Mouse (Mus musculus) stomach, postnatal 0 days (tissue): ENCODE measurements at regions not wholly inside any gene's neighbourhood (a gene's known extent, or its start where the extent isn't known, plus 50 kb on each side); places are given as distances from the start of the nearest gene placed in this dataset.

Experiments
- CTCF ChIP-seq: IDR thresholded peaks from 2 replicates; pipeline ENCODE4 v1.5.1; 2016; ENCODE audit warnings: antibody characterized with exemption, low read depth, mild to moderate bottlenecking, moderate library complexity
- EP300 ChIP-seq: optimal IDR thresholded peaks from 2 replicates; pipeline ENCODE3; 2016; ENCODE audit warnings: antibody characterized with exemption

DNA sequence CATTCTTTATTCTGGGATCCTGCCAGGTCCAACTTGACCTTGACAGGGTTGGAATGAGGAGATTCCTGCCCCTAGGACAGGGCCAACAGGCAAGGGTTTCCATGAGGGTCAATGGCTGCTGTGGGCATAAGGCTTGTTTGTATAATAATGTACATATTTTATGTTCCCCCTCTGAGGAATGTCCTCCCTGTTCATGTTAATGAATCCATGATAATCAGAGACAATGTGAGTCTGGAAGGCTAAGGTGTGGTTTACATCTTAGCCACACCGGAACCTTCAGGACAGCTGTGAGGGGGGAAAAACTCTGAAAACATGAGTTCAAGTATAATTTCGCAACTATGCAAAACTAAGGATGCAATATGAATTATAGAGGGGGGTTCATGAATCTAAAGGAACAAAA lies 172.8 kb downstream of the Iqub start:
- TF ChIP-seq CTCF = no peak
- no peak for TF ChIP-seq EP300
